Mouse (Mus musculus) kidney, embryonic 15.5 days (tissue): ENCODE results near the gene Sema4a. TPM values are rescaled to one million over a fixed set of nuclear protein-coding genes. Genes with fewer than 3 reads are reported as not detected.

Experiments
- ATAC-seq: fragments of 200-750 bp; cut with Nextera tagmentation; replicated peaks from 2 replicates; pipeline ENCODE4 v1.8.0; 2017; ENCODE audit warnings: moderate TSS enrichment; ENCODE audit not compliant: low FRiP score
- H3K27ac ChIP-seq: fragments of 300-500 bp; sonication (generic); 2 replicates; pipeline ENCODE4 v1.5.1; 2015; ENCODE audit warnings: mild to moderate bottlenecking, inconsistent platforms
- H3K27me3 ChIP-seq: fragments of 300-500 bp; sonication (generic); 2 replicates; pipeline ENCODE4 v1.6.1; 2015; ENCODE audit warnings: inconsistent platforms
- H3K36me3 ChIP-seq: fragments of 300-500 bp; sonication (generic); 2 replicates; pipeline ENCODE4 v1.6.1; 2015; ENCODE audit warnings: inconsistent platforms
- H3K4me1 ChIP-seq: fragments of 300-500 bp; sonication (generic); 2 replicates; pipeline ENCODE4 v1.6.1; 2015; ENCODE audit warnings: inconsistent platforms
- H3K4me2 ChIP-seq: fragments of 300-500 bp; sonication (generic); 2 replicates; pipeline ENCODE4 v1.6.1; 2015; ENCODE audit warnings: moderate library complexity, mild to moderate bottlenecking, inconsistent platforms
- H3K4me3 ChIP-seq: fragments of 300-500 bp; sonication (generic); replicated peaks from 2 replicates; pipeline ENCODE4 v1.5.1; 2015; ENCODE audit warnings: mild to moderate bottlenecking, inconsistent platforms
- H3K9ac ChIP-seq: fragments of 300-500 bp; sonication (generic); 2 replicates; pipeline ENCODE4 v1.6.1; 2015; ENCODE audit warnings: mild to moderate bottlenecking, inconsistent platforms
- H3K9me3 ChIP-seq: fragments of 300-500 bp; sonication (generic); replicated peaks from 2 replicates; pipeline ENCODE4 v1.6.1; 2016; ENCODE audit warnings: inconsistent platforms
- WGBS: fragments of 180-500 bp; shearing (Covaris S2); methylation state at CpG from one replicate; pipeline ENCODE4 v1.1.7; 2015; ENCODE audit warnings: mixed read lengths; 5-methylcytosine and 5-hydroxymethylcytosine counted together
- polyA plus RNA-seq: library from polyadenylated mRNA; unstranded; fragments of >200 nt; fragmentation: Nextera tagmentation; extraction: Ambion mirVana; gene quantifications from 2 replicates; pipeline ENCODE4 v1.2.1, GENCODE M21; 2015

Sema4a gene
- polyA plus RNA-seq, 1 experiment from 2014 or later: 14.7 TPM

DNA sequence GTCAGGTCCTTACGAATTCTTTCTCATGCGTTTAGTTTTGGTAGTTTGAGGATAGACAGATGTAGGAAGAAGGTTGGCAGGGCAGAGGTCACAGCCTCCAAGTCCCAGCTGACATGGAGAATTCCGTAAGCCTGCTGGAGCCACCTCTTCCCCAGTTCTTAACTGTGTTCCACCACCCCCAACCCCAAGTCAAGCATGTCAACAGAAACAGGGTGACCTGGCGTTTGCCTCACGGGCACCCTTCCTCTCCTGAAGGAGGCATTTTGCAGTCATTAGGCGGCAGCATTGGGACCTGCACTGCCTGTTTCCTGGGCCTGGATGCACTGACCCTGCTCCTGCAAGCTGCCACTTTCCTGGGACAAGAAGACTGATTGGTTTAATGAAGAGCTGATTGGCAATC is 43.0 kb downstream of the Sema4a start:
- Histone ChIP-seq H3K27me3 (no peaks in the 10 kb centered on the region), H3K9ac (no peak overlapping the region), H3K36me3 (peaks cover 83% of the 10 kb centered on the region), H3K4me2 (no peak overlapping the region), H3K4me3 (no peak overlapping the region), H3K27ac (no peak overlapping the region), H3K9me3 (no peaks in the 10 kb centered on the region), H3K4me1 (peaks cover 11% of the 10 kb centered on the region; the same call in 1 of the 2 replicates)
- WGBS: 83% methylated on average over 6 of the region's 6 CpGs
- no peak for ATAC-seq

DNA sequence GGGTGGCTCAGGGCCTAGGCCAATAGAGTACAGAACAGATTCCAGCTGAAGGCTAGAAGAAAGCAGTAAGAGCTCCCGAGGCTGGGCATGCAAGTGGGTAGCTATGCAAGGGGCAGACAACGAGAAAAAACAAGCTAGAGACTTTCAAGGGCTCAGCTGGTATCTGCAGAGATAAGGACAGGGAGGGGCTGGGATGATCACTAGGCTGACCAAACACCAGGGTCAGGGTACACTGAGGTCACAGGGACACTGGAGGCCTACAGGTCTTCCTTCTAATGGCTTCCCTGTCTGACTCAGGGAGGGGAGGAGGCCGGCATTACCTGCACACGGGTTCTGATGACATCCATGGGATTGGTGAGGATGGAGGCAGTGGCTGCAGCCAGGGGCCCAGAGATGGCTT is 45.3 kb downstream of the Sema4a start:
- H3K4me2 ChIP-seq: no peak overlapping the region
- no peaks in the 10 kb centered on the region for H3K9me3 ChIP-seq
- no peak overlapping the region for H3K4me3 ChIP-seq
- no peak overlapping the region for H3K9ac ChIP-seq
- peaks cover 4% of the 10 kb centered on the region for H3K4me1 ChIP-seq
- H3K27ac ChIP-seq: no peak overlapping the region
- 87% methylated on average over 4 of the region's 4 CpGs for WGBS
- ATAC-seq: no peak
- no peaks in the 10 kb centered on the region for H3K27me3 ChIP-seq
- H3K36me3 ChIP-seq: peaks cover 95% of the 10 kb centered on the region

- Histone ChIP-seq H3K4me2 (no peak overlapping the region), H3K27me3 (no peaks in the 10 kb centered on the region), H3K27ac (no peak overlapping the region), H3K9me3 (no peaks in the 10 kb centered on the region), H3K4me3 (no peak overlapping the region), H3K36me3 (peaks cover 70% of the 10 kb centered on the region), H3K9ac (no peak overlapping the region), H3K4me1 (peaks cover 25% of the 10 kb centered on the region)
- WGBS: 84% methylated on average over 11 of the region's 11 CpGs
- no peak for ATAC-seq
Observed at GRCm38 (mm10) chr3:88412636-88413035, 48.3 kb downstream of the Sema4a start.

DNA sequence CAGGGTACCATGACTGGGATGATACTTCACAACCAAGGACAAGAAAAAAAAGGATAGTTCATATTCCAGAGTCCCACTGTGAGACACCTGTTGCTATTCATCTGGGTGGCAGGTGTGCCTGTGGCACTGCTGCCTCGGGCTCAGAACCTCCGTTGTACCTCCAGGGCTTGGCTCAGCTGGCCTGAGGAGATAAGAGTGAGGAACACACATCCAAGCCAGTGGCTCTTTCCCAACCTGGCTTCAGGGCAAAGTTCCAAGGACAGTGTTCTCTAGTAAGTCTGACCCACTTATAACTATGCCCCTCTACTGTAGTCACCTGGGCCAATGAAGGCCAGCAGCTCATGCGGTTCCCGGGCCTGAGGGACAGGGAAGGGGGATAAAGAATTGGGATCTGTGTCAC is 49.3 kb downstream of the Sema4a start:
- peaks cover 63% of the 10 kb centered on the region for H3K36me3 ChIP-seq

GRCm38 (mm10) chr3:88410645-88411031 is 50.3 kb downstream of the Sema4a start:
- peak overlapping the region; percentile 83 for H3K9ac ChIP-seq
- H3K4me3 ChIP-seq: peak overlapping the region; percentile 78
- WGBS: 18% methylated on average over 7 of the region's 7 CpGs
- peak overlapping the region; percentile 99 for H3K27ac ChIP-seq
- peaks cover 42% of the 10 kb centered on the region for H3K4me1 ChIP-seq
- H3K4me2 ChIP-seq: peak overlapping the region; percentile 71
- no peaks in the 10 kb centered on the region for H3K27me3 ChIP-seq
- H3K36me3 ChIP-seq: peaks cover 53% of the 10 kb centered on the region
- no peaks in the 10 kb centered on the region for H3K9me3 ChIP-seq
- ATAC-seq: no peak; the same call in 1 of the 2 replicates

More for the DNA sequence above, 49.3 kb downstream of the Sema4a start:
- Histone ChIP-seq H3K9ac (no peak overlapping the region), H3K27me3 (no peaks in the 10 kb centered on the region), H3K9me3 (no peaks in the 10 kb centered on the region), H3K4me2 (no peak overlapping the region), H3K4me3 (no peak overlapping the region), H3K4me1 (peaks cover 34% of the 10 kb centered on the region), H3K27ac (no peak overlapping the region)
- ATAC-seq: no peak
- WGBS: 89% methylated on average over 4 of the region's 4 CpGs

DNA sequence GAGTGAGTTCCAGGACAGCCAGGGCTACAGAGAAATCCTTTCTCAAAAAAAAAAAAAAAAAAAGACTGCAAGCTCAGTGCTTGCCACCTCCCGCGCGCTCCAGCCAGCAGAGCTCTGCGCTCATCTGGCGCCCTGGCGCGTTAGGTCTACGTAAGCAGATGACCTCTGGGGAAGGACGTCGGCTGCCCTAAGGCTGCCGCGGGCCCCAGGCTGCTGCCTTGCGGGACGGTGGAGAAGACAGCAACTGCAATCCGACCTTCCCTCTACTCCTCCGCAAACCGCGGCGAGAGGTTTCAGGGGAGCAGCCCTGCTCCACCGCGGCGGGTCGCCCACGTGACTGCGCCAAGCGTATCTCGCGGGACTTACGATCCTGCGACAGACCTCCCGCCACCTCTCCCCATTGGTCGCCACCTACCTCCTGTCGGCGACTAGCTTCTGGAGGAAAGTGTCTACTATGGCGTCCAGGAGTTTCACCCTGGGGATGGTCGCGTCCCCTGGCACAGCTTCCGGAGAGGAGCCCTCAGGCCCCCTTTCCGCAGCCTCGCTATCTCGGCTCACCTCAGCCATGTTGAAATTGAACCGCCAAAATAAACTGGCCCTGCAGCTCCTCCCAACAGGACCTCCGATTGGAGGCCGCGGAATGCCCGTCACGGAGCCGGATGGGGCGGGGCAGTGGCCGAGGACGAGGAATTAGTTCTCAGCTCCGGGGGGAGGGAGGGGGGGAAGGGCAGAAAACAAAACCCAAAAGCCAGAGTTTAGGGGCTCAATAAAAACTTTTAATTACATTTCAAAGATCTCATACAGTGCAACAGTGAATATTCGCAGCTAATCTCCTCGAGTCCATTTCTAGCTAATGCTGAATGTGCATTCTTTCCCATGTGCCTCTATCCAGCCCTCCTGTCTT is 51.0 kb downstream of the Sema4a start, which contains the start of gene Pmf1:
Gene Pmf1, minus strand, starts transcription at position 591 of the 904 bp plus-strand sequence.
- Histone ChIP-seq H3K4me3 (peak within 1 kb of the TSS; percentile 78), H3K4me1 (peaks cover 42% of the 10 kb centered on the region), H3K9ac (peak within 1 kb of the TSS; percentile 83), H3K36me3 (peaks cover 46% of the 10 kb centered on the region), H3K27ac (peak within 1 kb of the TSS; percentile 99), H3K9me3 (no peaks in the 10 kb centered on the region), H3K27me3 (no peaks in the 10 kb centered on the region), H3K4me2 (peak within 1 kb of the TSS; percentile 71)
- peak; percentile 93 for ATAC-seq
- under 1% methylated on average over 54 of the region's 54 CpGs for WGBS

GRCm38 (mm10) chr3:88408953-88409352 is 52.0 kb downstream of the Sema4a start:
- WGBS: 54% methylated on average over 5 of the region's 5 CpGs

GRCm38 (mm10) chr3:88407529-88407928 is 53.5 kb downstream of the Sema4a start:
- Histone ChIP-seq H3K9me3 (no peaks in the 10 kb centered on the region), H3K36me3 (peaks cover 41% of the 10 kb centered on the region), H3K4me3 (no peak overlapping the region), H3K4me2 (no peak overlapping the region), H3K27ac (0 out of 2 replicates have a peak overlapping the region, but pooled peaks have one; percentile 15), H3K27me3 (no peaks in the 10 kb centered on the region), H3K4me1 (peaks cover 42% of the 10 kb centered on the region), H3K9ac (no peak overlapping the region)
- ATAC-seq: no peak
- 48% methylated on average over 7 of the region's 7 CpGs for WGBS

More at GRCm38 (mm10) chr3:88408953-88409352, 52.0 kb downstream of the Sema4a start:
- peaks cover 42% of the 10 kb centered on the region for H3K4me1 ChIP-seq
- peaks cover 42% of the 10 kb centered on the region for H3K36me3 ChIP-seq
- H3K27me3 ChIP-seq: no peaks in the 10 kb centered on the region
- no peaks in the 10 kb centered on the region for H3K9me3 ChIP-seq
- no peak for ATAC-seq
- peak overlapping the region; percentile 71 for H3K4me2 ChIP-seq
- H3K27ac ChIP-seq: peak overlapping the region; percentile 99
- H3K9ac ChIP-seq: peak overlapping the region; percentile 83
- peak overlapping the region; percentile 78 for H3K4me3 ChIP-seq

DNA sequence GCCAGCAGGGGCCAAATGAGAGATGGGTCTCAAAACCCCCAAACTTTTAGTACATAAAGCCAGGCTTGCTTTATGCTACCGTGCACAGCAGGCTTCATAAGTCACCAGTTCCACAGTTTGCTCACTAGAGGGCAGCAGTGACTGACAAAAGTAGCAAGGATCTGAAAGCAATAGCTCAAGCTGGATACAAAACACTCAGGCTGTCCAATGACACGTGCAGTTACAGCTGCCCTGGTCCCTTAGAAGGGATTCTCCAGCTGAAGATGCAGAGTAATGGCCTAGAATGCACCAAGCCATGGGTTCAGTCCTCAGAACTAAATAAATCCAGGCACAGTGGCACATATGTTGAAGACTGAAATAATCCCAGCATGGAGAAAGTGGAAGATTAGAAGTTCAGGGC is 53.9 kb downstream of the Sema4a start:
- no peak for ATAC-seq
- no peaks in the 10 kb centered on the region for H3K27me3 ChIP-seq
- H3K9ac ChIP-seq: no peak overlapping the region
- H3K9me3 ChIP-seq: no peaks in the 10 kb centered on the region
- H3K4me1 ChIP-seq: peaks cover 42% of the 10 kb centered on the region
- 0% methylated on average over 2 of the region's 2 CpGs for WGBS
- H3K4me2 ChIP-seq: no peak overlapping the region
- no peak overlapping the region for H3K27ac ChIP-seq
- no peak overlapping the region for H3K4me3 ChIP-seq
- peaks cover 41% of the 10 kb centered on the region for H3K36me3 ChIP-seq

DNA sequence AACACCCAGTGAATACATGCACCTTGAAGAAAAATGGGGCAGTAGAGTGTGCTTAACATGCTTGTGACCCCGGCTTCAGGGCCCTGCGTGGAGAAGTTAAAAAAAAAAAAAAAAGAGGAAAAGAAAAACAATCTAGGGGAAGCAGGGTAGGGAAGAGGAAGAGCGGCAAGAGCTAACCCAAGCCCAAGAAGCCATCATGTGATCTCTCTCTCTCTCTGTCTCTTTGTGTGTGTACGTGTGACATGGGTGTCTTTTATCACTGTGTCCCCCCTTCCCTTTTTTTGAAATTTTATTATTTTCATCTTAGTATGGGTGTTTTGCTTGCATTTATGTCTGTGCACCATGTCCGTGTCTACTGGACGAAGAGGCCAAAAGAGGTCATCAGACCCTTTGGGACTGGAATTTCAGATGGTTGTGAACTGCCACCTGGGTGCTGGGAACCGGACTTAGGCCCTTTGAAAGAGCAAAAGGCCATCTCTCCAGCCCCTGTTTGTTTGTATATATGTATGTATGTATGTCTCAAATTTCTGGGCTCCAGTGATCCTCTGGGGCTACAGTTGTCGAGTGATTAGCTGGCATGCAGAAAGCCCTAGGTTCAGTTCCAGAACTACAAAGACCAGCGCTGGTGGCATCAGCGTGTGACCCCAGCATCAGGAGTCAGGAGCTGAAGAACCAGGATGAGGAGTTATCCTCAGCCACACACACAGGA is 57.3 kb downstream of the Sema4a start:
- no peak for ATAC-seq
- Histone ChIP-seq H3K27me3 (no peaks in the 10 kb centered on the region), H3K4me3 (no peak overlapping the region), H3K9me3 (no peaks in the 10 kb centered on the region), H3K4me2 (no peak overlapping the region), H3K9ac (no peak overlapping the region), H3K36me3 (peaks cover 52% of the 10 kb centered on the region), H3K4me1 (peaks cover 27% of the 10 kb centered on the region), H3K27ac (no peak overlapping the region)
- WGBS: 83% methylated on average over 10 of the region's 10 CpGs

- H3K27me3 ChIP-seq: no peaks in the 10 kb centered on the region
- no peaks in the 10 kb centered on the region for H3K9me3 ChIP-seq
- 88% methylated on average over 2 of the region's 2 CpGs for WGBS
- no peak overlapping the region for H3K27ac ChIP-seq
- H3K4me1 ChIP-seq: no peaks in the 10 kb centered on the region
- ATAC-seq: no peak
- peaks cover 64% of the 10 kb centered on the region for H3K36me3 ChIP-seq
- H3K4me2 ChIP-seq: no peak overlapping the region
- no peak overlapping the region for H3K9ac ChIP-seq
- no peak overlapping the region for H3K4me3 ChIP-seq
Observed at GRCm38 (mm10) chr3:88398666-88399065, 62.3 kb downstream of the Sema4a start.

GRCm38 (mm10) chr3:88395742-88396141 is 65.2 kb downstream of the Sema4a start:
- Histone ChIP-seq H3K9me3 (no peaks in the 10 kb centered on the region), H3K27ac (no peak overlapping the region), H3K9ac (no peak overlapping the region), H3K36me3 (peaks cover 56% of the 10 kb centered on the region), H3K27me3 (no peaks in the 10 kb centered on the region), H3K4me1 (no peaks in the 10 kb centered on the region), H3K4me2 (no peak overlapping the region), H3K4me3 (no peak overlapping the region)
- 84% methylated on average over 8 of the region's 8 CpGs for WGBS
- no peak for ATAC-seq
